Mouse (Mus musculus): ENCODE measurements at regions not wholly inside any gene's neighbourhood (a gene's known extent, or its start where the extent isn't known, plus 50 kb on each side); places are given as distances from the start of the nearest gene placed in this dataset.

DNA sequence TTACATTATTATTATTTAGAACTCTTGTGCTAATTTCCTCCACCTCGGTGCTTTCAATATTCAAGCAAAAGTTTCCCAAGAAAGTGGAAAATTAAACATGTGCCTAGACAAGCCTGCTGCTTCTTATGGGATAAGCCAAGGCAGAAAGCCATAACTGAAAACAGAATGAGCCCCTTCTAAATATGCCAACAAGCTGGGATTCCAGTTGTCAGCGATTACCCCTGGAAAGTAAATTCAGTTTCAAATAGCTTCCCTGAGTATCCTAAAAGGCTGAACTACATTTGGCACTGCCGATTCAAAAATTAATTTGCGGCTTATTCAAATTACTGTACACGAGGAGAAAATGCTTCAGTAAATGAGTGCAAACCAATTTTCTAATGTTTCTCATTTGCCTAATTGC is 135.6 kb upstream of the Col8a1 start:
- H3K27me3 ChIP-seq (replicated peaks; ENCODE audit: control insufficient read depth, insufficient read depth, low read length), result no peaks in the 10 kb centered on the region
- H3K4me1 ChIP-seq (ENCODE audit: control insufficient read depth, insufficient read depth, low read length), result no peaks in the 10 kb centered on the region
- 81% methylated on average over 5 of the region's 5 CpGs for WGBS
- no peaks in the 10 kb centered on the region for H3K36me3 ChIP-seq (ENCODE audit: control insufficient read depth, insufficient read depth, low read length)
- no peak overlapping the region for H3K27ac ChIP-seq (ENCODE audit: insufficient read depth, low read depth, low read length)
- TF ChIP-seq POLR2A (IDR thresholded peaks at IDR 0.05; ENCODE audit: low read depth, low read length) (no peak), CTCF (conservative IDR thresholded peaks at IDR 0.05; ENCODE audit: insufficient read depth, insufficient read length, low read depth, low read length) (no peak)
- no peak for DNase-seq
- H3K4me3 ChIP-seq (ENCODE audit: insufficient read depth, low read depth, low read length), result no peak overlapping the region

DNA sequence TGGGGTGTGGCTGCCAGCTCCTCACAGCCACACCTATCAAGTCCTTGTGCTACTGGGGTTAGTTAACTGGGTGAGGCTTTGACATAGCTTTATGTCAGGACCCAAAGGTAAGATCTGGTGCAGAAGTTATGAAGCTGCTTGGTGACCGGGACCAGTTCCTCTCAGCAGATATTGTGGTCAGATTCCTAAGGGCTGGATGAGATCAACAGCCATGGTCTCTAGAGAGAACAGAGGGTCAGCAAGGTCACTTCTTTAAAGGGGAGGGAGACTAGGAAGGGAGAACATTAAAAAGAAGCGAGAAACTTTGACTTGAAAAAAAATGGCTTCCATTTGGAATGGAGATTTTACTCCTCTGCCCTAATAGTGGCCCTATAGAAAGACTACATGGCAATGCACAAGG is 138.6 kb upstream of the Col8a1 start:
- no peaks in the 10 kb centered on the region for H3K36me3 ChIP-seq (ENCODE audit: control insufficient read depth, insufficient read depth, low read length)
- DNase-seq, result peak; percentile 31
- WGBS, result 74% methylated on average over 2 of the region's 2 CpGs
- H3K27me3 ChIP-seq (replicated peaks; ENCODE audit: control insufficient read depth, insufficient read depth, low read length), result no peaks in the 10 kb centered on the region
- no peak overlapping the region for H3K27ac ChIP-seq (ENCODE audit: insufficient read depth, low read depth, low read length)
- H3K4me3 ChIP-seq (ENCODE audit: insufficient read depth, low read depth, low read length), result no peak overlapping the region
- TF ChIP-seq POLR2A (IDR thresholded peaks at IDR 0.05; ENCODE audit: low read depth, low read length) (no peak), CTCF (conservative IDR thresholded peaks at IDR 0.05; ENCODE audit: insufficient read depth, insufficient read length, low read depth, low read length) (no peak)
- H3K4me1 ChIP-seq (ENCODE audit: control insufficient read depth, insufficient read depth, low read length), result no peaks in the 10 kb centered on the region

DNA sequence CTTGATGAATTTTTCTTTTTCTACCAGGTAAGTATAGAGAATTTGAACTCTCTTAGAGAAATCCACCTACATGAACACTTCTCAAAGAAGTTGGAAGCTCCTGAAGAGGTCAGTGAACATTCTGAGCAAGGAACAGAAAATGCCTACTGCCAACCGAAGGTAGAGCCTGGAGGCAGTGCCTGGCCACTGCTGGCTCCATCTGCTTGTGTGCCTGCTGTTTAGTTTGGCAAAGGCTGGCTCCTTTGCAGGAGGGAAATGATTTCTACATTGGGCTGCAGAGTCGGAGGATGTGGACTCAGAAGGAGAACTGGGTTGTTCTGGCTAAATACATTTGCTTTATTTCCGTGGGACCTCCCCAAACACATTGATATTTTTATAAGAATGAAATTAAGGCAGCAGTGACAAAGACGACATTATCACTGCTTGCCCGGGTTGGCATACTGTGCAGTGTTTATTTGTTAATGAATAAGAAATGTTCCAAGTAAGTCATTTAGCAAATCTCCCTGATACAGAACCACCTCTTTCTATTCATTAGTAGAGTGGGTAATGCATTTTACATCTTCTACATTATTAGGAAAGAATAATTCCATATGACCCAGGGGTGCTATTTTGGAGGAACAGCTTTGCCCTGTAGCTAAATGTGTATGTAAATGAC is 139.3 kb upstream of the Col8a1 start:
- 76% methylated on average over 5 of the region's 5 CpGs for WGBS
- TF ChIP-seq CTCF (conservative IDR thresholded peaks at IDR 0.05; ENCODE audit: insufficient read depth, insufficient read length, low read depth, low read length) (no peak), POLR2A (IDR thresholded peaks at IDR 0.05; ENCODE audit: low read depth, low read length) (no peak)
- Histone ChIP-seq H3K27ac (ENCODE audit: insufficient read depth, low read depth, low read length) (no peak overlapping the region), H3K36me3 (ENCODE audit: control insufficient read depth, insufficient read depth, low read length) (no peaks in the 10 kb centered on the region), H3K4me3 (ENCODE audit: insufficient read depth, low read depth, low read length) (no peak overlapping the region), H3K4me1 (ENCODE audit: control insufficient read depth, insufficient read depth, low read length) (no peaks in the 10 kb centered on the region), H3K27me3 (replicated peaks; ENCODE audit: control insufficient read depth, insufficient read depth, low read length) (no peaks in the 10 kb centered on the region)
- DNase-seq, result no peak

DNA sequence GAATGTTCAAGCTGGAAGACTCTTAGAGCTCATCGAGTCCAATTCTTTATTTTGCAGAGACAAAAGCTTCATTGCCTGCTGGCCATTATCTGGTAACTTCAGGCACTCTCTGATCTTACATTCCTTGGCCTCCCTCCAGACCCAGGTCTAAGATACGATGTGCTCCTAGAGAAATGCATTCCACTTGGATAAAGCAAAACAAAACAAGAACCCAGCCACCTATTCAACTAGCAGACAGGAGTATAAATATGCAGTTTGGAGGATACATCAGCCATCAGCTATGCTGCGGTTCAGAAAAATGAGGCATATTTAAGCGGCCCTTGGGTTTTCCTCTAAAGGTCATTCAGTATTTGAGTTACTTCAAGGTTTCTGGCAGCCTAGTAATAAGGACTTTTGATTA is 146.5 kb upstream of the Col8a1 start:
- 81% methylated on average over 4 of the region's 4 CpGs for WGBS
- DNase-seq, result no peak

DNA sequence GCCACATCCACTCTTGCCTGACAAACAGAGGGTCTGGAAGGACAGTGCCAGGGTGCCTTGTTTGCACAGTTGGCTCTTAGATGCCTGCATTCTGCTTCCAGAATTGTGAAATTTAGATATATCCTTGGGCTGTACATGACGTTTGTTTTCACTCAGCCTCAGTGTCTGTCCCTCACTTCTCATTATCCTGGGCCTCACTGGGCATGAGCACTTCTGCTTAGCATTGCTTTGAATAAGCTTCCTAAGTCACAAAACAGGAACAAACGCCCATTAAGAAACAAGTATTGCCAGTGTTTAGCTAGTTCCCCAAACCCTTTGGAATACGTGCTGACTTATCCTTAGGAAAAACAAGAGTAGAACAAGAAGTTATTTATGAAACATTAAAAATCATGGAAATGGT is 148.0 kb upstream of the Col8a1 start:
- Histone ChIP-seq H3K4me3 (ENCODE audit: insufficient read depth, low read depth, low read length) (no peak overlapping the region), H3K27me3 (replicated peaks; ENCODE audit: control insufficient read depth, insufficient read depth, low read length) (no peaks in the 10 kb centered on the region), H3K4me1 (ENCODE audit: control insufficient read depth, insufficient read depth, low read length) (no peaks in the 10 kb centered on the region), H3K36me3 (ENCODE audit: control insufficient read depth, insufficient read depth, low read length) (no peaks in the 10 kb centered on the region), H3K27ac (ENCODE audit: insufficient read depth, low read depth, low read length) (no peak overlapping the region)
- TF ChIP-seq POLR2A (IDR thresholded peaks at IDR 0.05; ENCODE audit: low read depth, low read length) (no peak), CTCF (conservative IDR thresholded peaks at IDR 0.05; ENCODE audit: insufficient read depth, insufficient read length, low read depth, low read length) (no peak)
- WGBS, result 78% methylated on average over 3 of the region's 3 CpGs
- no peak for DNase-seq

More for the DNA sequence above, 146.5 kb upstream of the Col8a1 start:
- H3K36me3 ChIP-seq (ENCODE audit: control insufficient read depth, insufficient read depth, low read length), result no peaks in the 10 kb centered on the region
- H3K4me1 ChIP-seq (ENCODE audit: control insufficient read depth, insufficient read depth, low read length), result no peaks in the 10 kb centered on the region
- H3K27ac ChIP-seq (ENCODE audit: insufficient read depth, low read depth, low read length), result no peak overlapping the region
- TF ChIP-seq CTCF (conservative IDR thresholded peaks at IDR 0.05; ENCODE audit: insufficient read depth, insufficient read length, low read depth, low read length) (no peak), POLR2A (IDR thresholded peaks at IDR 0.05; ENCODE audit: low read depth, low read length) (no peak)
- no peak overlapping the region for H3K4me3 ChIP-seq (ENCODE audit: insufficient read depth, low read depth, low read length)
- no peaks in the 10 kb centered on the region for H3K27me3 ChIP-seq (replicated peaks; ENCODE audit: control insufficient read depth, insufficient read depth, low read length)

DNA sequence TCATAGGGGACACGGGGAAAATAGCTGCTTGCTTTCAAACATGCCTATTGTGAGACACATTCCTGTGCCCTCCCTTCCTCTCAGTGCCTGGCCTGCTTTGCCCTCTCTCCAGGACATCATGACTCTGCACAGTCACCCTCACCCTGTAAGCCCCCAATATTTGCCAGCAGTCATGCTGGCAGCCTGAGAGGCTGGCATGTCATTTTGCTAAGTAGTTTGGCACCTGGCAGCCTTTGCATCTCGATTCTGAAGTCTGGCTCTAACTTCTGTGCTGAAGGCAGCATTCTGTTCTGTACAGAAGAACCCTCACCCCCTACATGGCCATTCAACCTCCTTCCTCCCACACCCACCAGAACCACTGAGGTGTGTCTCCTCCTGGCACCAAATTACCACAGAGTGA is 157.5 kb upstream of the Col8a1 start:
- TF ChIP-seq CTCF (conservative IDR thresholded peaks at IDR 0.05; ENCODE audit: insufficient read depth, insufficient read length, low read depth, low read length), result no peak
- TF ChIP-seq POLR2A (IDR thresholded peaks at IDR 0.05; ENCODE audit: low read depth, low read length), result no peak
- no peak for DNase-seq
- Histone ChIP-seq H3K4me3 (ENCODE audit: insufficient read depth, low read depth, low read length) (no peak overlapping the region), H3K27me3 (replicated peaks; ENCODE audit: control insufficient read depth, insufficient read depth, low read length) (no peaks in the 10 kb centered on the region), H3K4me1 (ENCODE audit: control insufficient read depth, insufficient read depth, low read length) (no peaks in the 10 kb centered on the region), H3K27ac (ENCODE audit: insufficient read depth, low read depth, low read length) (no peak overlapping the region), H3K36me3 (ENCODE audit: control insufficient read depth, insufficient read depth, low read length) (no peaks in the 10 kb centered on the region)
- WGBS, result 30% methylated on average over 2 of the region's 2 CpGs

DNA sequence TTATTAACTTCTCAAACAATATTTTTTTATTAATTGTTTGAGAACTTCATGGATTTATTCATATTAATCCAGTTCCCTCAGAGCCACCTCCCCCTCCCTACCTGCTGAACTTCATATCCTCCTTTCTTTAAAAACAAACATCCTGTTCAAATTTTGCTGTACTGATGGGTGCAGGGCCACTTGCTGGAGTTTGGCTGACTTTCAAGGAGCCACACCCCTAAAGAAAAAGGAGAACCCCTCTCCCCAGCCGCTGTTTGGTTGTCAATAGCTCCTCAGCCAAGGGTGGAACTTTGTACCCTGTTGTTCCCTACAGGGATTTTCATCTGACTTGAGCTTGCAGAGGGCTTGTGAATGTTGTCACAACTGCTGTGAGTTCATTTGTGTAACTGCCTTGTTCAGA is 160.0 kb upstream of the Col8a1 start:
- DNase-seq, result no peak
- Histone ChIP-seq H3K27ac (ENCODE audit: insufficient read depth, low read depth, low read length) (no peak overlapping the region), H3K36me3 (ENCODE audit: control insufficient read depth, insufficient read depth, low read length) (no peaks in the 10 kb centered on the region), H3K4me3 (ENCODE audit: insufficient read depth, low read depth, low read length) (no peak overlapping the region), H3K27me3 (replicated peaks; ENCODE audit: control insufficient read depth, insufficient read depth, low read length) (no peaks in the 10 kb centered on the region), H3K4me1 (ENCODE audit: control insufficient read depth, insufficient read depth, low read length) (no peaks in the 10 kb centered on the region)
- TF ChIP-seq CTCF (conservative IDR thresholded peaks at IDR 0.05; ENCODE audit: insufficient read depth, insufficient read length, low read depth, low read length) (no peak), POLR2A (IDR thresholded peaks at IDR 0.05; ENCODE audit: low read depth, low read length) (no peak)
- 61% methylated on average over 1 of the region's 1 CpGs for WGBS

Data from kidney, adult 2 months (tissue).